Mouse (Mus musculus) embryonic stem cell, embryonic (primary cell): ENCODE results near the gene Haus7.
"Not testable (repeated sequence)": the region's sequence is repeated elsewhere in the genome, so short reads cannot be mapped to it uniquely, and the experiment has no call there.

Source experiments
- CTCF ChIA-PET, 4 experiments: fragments of 300-600 bp in 2 of 4; fragments of 350-600 bp in 2 of 4; sonication (Branson Sonifier 250); formaldehyde crosslinking; loops; one replicate each; lab custom pipeline; 2022; ENCODE audit warnings: inconsistent platforms in 2 of 4; lab: Charles Lee
- POLR2A ChIA-PET, 4 experiments: fragments of 300-600 bp in 2 of 4; fragments of 350-600 bp in 2 of 4; sonication (Branson Sonifier 250); formaldehyde crosslinking; loops; one replicate each; lab custom pipeline; 2022; ENCODE audit warnings: antibody characterized with exemption in 4 of 4, inconsistent platforms in 1 of 4; lab: Charles Lee

The Haus7 gene

DNA sequence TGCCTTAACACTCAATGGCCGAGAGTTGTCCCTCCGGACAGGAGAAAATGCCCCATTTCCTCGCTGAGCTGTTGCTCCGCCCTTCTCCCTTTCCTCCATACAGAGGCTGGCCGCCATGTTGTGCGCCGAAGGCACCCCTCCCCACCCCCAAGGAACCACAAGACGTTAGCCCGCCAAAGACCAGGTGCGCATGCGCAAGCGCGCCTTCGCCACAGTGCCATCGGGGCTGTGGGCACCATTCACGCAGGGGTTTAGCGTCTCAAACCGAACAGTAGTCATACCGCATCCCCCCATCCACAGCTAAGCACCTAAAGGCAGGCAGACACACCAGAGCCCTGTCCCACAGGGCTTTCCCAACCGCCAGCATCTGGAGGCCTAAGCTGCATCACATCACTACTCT is 57.9 kb downstream of the Haus7 start:
- ChIA-PET CTCF (interaction anchor here in 1 of 4 experiments (1.4 kb wide), 1 partner anchor 347 kb away, joined by 5 read pairs; no protein-coding TSS in a partner anchor), POLR2A (interaction anchor here in 3 of 4 experiments (0.5 to 2.6 kb wide), 17 partner anchors 8 to 414 kb away, joined by 3 to 12 read pairs (median 4); partner anchors contain the start of genes Dusp9 (in 1 of the 3), F8a (in 1 of the 3), Haus7 (in 1 of the 3) and Zfp185 (in 1 of the 3))

DNA sequence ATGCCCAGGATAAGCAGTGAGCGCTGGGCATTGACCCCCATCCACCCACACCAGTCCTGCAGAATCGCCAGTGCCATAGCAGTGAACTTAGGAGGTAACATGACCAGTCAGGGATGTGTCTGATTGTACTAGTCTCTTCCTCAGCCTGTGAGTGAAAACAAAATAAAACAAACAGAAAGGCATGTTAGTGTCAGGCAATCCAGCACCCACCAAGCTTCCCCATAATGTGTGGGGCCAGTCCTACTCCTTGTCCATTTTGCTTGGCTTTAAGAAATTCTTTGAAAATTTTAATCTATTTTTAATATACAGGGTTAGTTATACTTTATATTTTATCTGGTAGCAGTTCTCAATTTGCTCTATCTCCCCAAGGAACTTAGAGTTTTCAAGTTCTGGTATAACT is 60.2 kb downstream of the Haus7 start, which contains the start of gene Gm18336:
Gm18336 (minus strand) TSS at position 101 of the 400 bp plus-strand sequence.
- CTCF ChIA-PET = interaction anchor here in 1 of 4 experiments (0.5 kb wide), 1 partner anchor 255 kb away, joined by 3 read pairs; no protein-coding TSS in a partner anchor

DNA sequence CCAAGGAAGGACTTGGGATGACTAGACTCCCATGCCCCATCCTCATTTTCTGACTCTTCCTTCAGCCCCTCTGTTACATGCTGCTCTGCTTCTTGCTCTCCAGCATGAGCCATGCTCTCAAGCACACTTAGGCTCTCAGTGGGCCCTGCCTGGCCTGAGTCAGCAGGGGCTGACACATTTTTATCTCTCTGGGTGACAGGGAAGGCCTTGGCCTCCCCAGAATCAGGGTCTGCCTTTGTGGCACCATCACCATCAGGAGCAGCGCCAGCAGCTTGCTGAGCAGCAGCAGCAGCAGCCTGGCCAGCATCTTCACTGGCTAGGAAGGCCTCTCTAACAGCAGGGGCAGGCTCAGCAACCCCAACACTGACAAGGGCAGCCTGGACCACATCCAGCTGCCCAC is 62.4 kb downstream of the Haus7 start:
- ChIA-PET POLR2A (no interaction called here), CTCF (no interaction called here)

More for the DNA sequence above, 60.2 kb downstream of the Haus7 start, which contains the start of gene Gm18336:
- POLR2A ChIA-PET = not testable (repeated sequence)

GRCm38 (mm10) chrX:73391481-73391880 is 67.4 kb downstream of the Haus7 start:
- POLR2A ChIA-PET = no interaction called here
- CTCF ChIA-PET = no interaction called here
